Mouse (Mus musculus) left cerebral cortex, adult 18-20 months (tissue): ENCODE results near the gene Irf1. TPM values are rescaled to one million over a fixed set of nuclear protein-coding genes. Genes with fewer than 3 reads are reported as not detected.

ENCODE experiments used
- DNase-seq, 2 experiments: peaks; one replicate each; pipeline ENCODE4 v3.0.0; 2021 to 2022; ENCODE audit warnings: low spot score in 2 of 2, mixed read lengths in 1 of 2
- microRNA-seq, 2 experiments: library from miRNA; unstranded; fragments of <30 nt; microRNA quantifications; one replicate each; pipeline ENCODE4 v1.2.0; 2021
- total RNA-seq, 2 experiments: library from RNA; stranded (reverse); gene quantifications; 2 replicates each; pipeline ENCODE4 v1.2.3; 2021

Irf1 gene
- total RNA-seq, 2 experiments from 2014 or later, result 7.8 to 8.3 TPM

DNA sequence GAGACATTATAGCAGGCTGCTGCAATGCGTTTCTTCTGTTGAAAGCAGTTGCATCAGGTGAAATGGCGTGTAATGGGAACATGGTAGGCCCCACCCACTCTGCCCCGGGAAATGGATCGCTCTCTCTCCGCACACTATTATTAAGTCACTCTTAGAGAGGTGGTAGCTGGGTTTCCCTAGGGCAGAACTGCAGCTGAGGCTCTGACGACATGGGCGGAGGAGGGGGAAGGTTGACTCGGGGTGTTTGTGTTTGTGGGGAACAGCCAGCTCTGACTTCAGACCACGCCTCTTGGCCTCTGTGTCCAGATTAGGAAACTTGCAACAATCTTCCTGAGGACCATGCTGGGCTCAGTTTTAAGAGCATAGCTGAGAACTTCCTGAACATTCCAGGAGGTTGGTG is 36.0 kb downstream of the Irf1 start:
- DNase-seq, result no peak

DNA sequence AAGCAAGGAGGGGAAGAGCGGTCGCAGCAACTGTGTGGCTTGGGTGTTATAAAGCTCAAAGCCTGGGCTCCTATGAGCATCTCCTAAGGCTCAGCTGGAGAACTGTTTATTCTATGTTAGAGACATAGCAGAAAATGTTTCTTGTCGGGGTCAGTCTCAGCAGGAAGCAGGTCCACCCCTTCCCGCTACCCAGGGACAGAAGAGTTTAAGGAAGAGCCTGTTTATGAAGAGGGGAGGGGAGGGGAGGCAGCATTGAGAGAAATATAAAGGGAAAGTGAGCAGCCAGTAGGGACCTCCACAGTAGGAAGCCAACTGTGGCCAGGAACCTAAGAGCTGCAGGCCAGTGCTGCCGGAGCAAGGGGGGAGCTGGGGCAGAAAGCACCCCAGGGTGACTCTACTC is 39.5 kb downstream of the Irf1 start:
- DNase-seq, result no peak

- DNase-seq, result no peak
These were observed 40.3 kb downstream of the Irf1 start for GRCm38 (mm10) chr11:53810156-53810555.

DNA sequence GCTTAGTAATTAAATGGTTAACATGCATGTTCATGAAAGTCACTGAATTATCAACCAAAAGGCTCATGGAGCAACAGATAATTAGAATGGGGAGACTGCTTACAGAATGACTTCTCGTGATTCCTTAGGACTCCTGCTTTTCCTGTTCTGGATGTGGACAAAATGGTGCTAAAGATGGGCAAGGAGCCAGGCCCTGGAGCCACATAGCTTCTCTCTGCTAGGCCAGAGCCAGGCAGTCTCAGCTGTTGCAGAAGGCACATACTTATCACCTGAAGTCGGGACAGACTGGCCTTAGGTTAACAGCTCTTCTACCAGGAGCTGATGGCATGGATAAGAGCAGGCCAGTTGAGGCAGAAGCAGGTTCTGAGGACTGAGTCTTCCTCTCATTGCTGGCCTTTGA is 40.9 kb downstream of the Irf1 start:
- no peak for DNase-seq

DNA sequence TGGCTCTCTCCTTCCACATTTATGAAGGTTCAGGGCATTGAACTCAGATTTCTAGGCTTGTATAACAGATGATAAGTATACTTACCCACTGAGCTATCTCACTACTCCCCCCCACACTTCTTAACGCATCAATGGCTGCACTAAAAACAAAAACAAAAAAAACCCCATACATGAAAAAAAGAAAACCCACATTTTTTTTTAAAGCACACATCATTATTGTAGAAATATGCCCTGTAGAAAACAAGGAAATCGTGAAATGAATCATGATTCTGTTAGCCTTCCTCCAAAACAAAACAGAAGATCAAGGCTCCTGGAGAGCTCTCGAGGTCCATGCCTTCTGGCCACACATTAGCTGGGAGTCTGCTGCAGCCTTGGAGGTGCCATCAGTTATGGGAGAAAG is 41.5 kb downstream of the Irf1 start:
- no peak for DNase-seq

DNA sequence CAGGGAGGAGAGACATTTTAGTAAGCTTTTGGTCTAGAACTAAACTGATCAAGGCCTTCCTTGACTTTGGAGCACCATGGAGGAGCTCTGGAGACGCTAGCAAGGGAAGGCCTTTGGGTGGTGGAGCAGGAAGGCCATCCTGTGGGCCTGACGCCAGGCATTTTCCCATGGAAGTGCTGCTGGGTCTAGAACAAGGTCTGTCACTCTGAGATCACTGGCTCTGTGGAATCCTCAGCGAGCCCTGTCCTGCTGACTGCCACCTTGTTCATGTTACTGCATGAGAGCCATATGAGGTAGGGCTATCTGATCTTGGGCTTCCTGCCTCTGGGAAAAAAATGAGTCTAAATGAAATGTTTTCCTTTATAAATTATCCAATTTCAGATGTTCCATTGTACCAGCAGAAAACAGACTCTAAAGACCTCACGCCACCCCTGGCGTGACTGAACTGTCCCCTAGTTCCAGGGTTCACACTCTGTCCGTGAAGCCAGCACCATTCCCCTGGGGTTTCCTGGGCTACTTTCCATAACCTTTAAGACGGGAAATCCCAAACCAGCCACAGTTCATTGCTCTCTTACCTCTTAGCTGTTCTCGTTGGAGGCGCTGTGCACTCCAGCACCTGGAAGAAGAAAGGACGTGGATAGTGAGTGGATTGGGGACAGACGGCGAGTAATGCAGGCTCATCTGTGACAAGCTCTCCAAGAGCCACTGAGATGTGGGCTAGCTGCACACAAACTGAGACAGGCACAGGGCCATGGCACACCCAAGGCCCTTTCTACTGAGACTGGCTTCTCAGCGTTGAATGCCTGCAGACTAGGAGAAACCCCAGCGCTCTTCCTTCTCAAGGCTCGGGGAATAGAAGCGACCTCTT is 43.4 kb downstream of the Irf1 start:
- no peak for DNase-seq

DNA sequence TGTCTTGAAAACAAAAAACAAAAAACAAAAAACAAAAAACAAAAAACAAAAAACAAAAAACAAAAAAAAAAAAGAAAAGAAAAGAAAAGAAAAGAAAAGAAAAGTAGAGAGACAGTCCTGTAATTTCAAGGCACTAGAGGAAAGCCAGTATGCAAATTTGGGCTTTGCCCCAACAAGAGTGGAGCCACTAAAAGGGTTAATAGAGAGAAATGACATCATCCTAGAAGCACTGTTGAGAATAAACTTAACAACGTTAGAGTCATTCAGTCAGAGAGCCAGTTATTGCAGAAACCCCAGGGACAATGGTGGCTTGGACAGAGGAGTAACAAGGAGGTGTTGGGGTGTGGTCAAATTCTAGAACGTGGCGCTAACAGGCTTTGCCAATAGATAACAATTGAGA is 45.0 kb downstream of the Irf1 start:
- no peak for DNase-seq

DNA sequence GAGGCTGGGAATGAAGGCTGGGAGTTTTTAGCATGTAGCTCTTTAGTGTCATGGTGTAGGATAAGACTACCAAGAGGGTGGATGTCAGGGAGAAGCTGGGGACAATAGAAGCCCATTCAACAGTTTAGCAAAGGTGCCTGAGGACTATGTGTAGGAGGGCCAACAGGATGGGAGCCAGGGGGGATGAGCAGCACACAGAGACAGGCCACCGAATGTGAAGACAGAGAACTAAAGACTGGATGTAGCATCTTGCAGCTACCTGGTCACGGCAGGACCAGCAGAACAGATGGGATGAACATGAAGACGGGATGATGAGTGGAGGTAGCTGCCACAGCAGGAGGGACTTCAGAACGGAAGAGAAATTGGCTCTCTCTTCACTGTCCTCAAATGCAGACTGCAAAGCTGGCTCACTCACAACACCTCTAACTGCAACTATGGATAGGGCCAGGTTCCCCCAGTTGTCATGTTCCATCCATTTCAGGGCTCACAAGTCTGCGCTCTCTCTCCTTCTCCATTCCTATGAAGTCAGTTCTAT is 47.1 kb downstream of the Irf1 start:
- no peak for DNase-seq

DNA sequence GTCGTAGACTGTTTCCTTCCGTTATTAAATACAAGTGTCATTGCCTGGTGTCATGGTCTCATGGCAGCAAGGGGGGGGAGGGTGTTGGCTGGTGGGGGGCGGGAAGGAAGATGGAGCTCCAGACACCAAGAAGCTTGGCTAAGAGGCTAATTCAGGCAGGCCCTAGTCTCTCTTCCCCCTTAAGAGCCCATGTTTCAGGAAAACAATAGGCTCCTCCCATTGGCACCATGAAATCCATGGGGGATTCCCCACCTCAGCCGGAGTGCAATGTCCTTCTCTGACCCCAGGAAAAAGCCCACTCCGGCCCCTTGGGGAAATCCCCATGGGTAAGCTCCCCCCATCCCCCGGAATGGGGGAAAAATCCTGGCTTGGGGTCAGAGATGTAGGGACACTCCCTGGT is 49.0 kb downstream of the Irf1 start:
- DNase-seq, result no peak

DNA sequence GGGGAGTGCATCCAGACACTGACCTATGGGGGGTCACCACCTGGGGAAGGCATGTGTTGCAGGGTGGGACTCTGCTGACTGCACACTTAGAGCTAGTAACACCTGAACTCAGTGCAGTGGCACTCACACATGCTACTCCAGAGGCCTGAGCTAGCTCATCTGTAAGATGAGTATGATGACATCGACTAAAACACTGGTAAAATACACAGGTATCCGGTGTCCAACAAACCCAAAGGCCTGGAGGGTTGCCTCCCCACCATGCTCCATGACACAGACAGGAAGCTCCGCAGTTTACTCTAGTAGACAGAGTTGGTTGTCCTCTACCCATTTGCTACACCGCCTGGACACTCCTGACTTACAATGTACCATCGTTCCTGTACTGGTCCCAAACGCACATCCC is 49.7 kb downstream of the Irf1 start:
- DNase-seq, result no peak

DNA sequence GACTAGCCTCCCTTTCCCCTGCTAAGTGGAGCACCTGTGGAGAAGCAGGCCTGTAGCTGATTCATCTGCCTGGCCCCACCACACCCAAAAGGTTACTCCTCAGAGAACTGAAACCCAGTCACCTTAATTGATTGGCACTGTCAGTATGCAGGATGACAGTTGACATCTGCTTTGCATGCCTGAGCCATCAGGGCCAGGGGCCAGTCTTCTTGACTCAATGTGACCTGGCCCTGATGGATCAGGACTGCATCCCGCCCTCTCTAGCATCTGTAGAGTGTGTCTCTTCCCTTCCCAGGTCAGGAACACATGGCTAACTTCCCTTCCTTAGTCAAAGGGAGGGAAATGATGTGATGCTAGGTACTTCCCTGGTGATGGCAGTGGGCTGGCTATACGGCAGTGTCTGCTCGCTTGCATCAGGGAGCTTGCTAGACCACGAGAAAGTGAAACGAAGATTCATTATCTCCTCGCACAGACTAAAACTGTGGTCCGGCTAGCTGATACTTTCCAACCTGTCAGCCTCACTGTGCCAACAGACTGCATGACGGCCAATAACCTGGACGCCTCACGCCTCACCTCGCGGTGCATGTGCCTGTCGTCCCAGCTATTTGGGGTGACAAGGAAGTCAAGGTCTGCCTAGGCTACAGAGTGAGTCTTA is 50.8 kb downstream of the Irf1 start:
- no peak for DNase-seq

DNA sequence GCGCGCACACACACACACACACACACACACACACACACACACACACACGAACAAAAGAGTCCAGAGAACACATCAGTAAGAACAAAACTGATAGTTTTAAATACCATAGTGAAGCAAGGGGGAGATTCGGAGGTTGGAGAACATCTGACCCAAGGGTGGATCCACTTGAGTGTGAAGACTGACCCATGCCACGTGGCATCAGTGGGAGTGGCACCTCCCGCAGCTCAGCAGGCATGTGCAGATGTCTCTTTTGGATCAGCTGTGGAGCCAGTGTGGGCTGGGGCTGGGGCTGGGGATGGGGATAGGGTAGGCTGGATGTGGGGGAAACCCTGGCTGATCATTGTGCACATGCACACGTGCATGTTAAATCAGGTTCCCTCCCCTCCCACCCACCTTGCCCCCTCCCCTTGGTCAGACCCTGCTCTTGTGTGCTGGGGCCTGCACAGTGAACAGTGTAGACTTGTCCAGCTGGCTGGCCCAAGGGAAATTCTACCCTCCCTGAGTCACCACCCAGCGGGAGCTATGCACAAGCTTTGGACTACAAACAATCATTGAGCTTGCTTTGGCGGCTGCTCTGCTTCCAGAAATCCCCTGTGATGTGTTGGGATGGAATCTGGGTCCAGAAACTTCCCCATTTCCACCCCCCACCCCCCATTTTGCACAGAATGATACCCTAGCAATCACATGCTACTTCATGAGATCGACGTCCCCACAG is 51.6 kb downstream of the Irf1 start:
- no peak for DNase-seq

DNA sequence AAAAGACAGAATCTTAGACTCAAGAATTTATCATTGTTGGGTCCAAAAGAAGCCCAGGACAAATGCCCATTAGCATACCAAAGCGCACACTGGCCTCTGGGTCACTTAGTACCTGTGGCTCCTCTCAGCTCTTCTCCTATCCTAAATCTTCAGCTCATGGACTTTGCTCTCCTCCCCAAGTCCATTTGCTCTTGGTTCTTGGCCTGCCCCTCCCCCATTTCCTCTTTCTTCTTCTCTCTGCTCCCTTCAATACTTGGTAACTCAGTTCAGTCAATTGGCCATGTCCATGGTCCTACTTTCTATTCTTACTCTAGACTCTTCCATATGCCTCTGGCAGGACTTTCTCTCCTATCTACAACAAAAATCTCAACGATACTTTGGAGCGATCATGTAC is 52.1 kb downstream of the Irf1 start:
- no peak for DNase-seq

DNA sequence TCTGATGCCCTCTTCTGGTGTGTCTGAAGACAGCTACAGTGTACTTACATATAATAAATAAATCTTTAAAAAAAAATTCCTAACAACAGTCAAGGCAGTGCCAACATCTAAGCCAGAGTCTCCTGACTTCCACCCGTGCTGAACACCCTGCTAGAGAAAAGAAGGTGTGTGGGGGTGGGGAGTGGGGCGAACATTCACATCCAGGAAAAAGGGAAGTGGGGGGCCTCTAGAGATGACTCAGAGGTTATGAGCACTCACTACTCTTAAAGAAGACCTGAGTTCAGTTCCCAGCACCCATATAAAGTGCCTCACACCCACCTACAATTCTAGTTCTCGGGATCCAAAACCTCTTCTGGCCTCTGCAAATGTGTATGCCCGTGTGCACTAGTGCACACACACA is 55.6 kb downstream of the Irf1 start:
- no peak for DNase-seq

Small RNAs within 50 kb of the gene (microRNA-seq; reads per million reads assigned to microRNA genes)
- gene Mir7671, result 0 reads per million in 2 experiments

Other genes with a start within 250 kb of the Irf1 start
- 100 to 1,000 TPM; 118 to 119 TPM for gene Kif3a, start 202.6 kb upstream of the Irf1 start, total RNA-seq
- not detected for gene Il4, start 151.3 kb upstream of the Irf1 start, total RNA-seq
- not detected for gene Il13, start 135.3 kb upstream of the Irf1 start, total RNA-seq
- gene Rad50, start 62.7 kb upstream of the Irf1 start, total RNA-seq, result 10 to 100 TPM; 11.1 to 13.1 TPM
- not detected for gene Il5, start 49.2 kb upstream of the Irf1 start, total RNA-seq
- gene Gm17334, start 3.2 kb downstream of the Irf1 start, total RNA-seq, result under 1 TPM; 0.63 to 0.84 TPM
- 1 to 10 TPM; 2.0 to 2.9 TPM for gene Gm12216, start 89.2 kb downstream of the Irf1 start, total RNA-seq
- gene Slc22a5, start 121.6 kb downstream of the Irf1 start, total RNA-seq, result 10 to 100 TPM in 1 of 2 experiments, 1 to 10 TPM in 1; 9.4 to 10.2 TPM
- 1 to 10 TPM; 1.1 to 1.4 TPM for gene Slc22a21, start 210.3 kb downstream of the Irf1 start, total RNA-seq